Mouse (Mus musculus): Measurements from ENCODE around the gene Rela.

Gene Rela

GRCm38 (mm10) chr19:5636036-5636570 lies 1.2 kb upstream of the Rela start:
- peak in 1 of 2 experiments; percentile 39 for DNase-seq (ENCODE audit: inconsistent age in 2 of 2, low spot score in 1 of 2)

GRCm38 (mm10) chr19:5636571-5637041 lies 677 bp upstream of the Rela start:
- DNase-seq (ENCODE audit: inconsistent age in 2 of 2, low spot score in 1 of 2), result no peak

- DNase-seq (ENCODE audit: inconsistent age in 2 of 2, low spot score in 1 of 2), result peak in 1 of 2 experiments; percentile 46
Observed at GRCm38 (mm10) chr19:5638416-5639005, 1.2 kb downstream of the Rela start.

- DNase-seq (ENCODE audit: inconsistent age in 2 of 2, low spot score in 1 of 2), result peak in 1 of 2 experiments; percentile 57
Observed at GRCm38 (mm10) chr19:5640339-5640738, 3.1 kb downstream of the Rela start.

GRCm38 (mm10) chr19:5641021-5641420 lies 3.7 kb downstream of the Rela start:
- DNase-seq (ENCODE audit: inconsistent age in 2 of 2, low spot score in 1 of 2), result peak in 1 of 2 experiments; percentile 37

- no peak for DNase-seq (ENCODE audit: inconsistent age in 2 of 2, low spot score in 1 of 2)
Observed at GRCm38 (mm10) chr19:5641641-5642040, 4.4 kb downstream of the Rela start.

GRCm38 (mm10) chr19:5645280-5645679 lies 8.0 kb downstream of the Rela start:
- no peak for DNase-seq (ENCODE audit: inconsistent age in 2 of 2, low spot score in 1 of 2)

GRCm38 (mm10) chr19:5646731-5647330 lies 9.5 kb downstream of the Rela start:
- DNase-seq (ENCODE audit: inconsistent age in 2 of 2, low spot score in 1 of 2), result peak in 1 of 2 experiments; percentile 37

- DNase-seq (ENCODE audit: inconsistent age in 2 of 2, low spot score in 1 of 2), result peak in 1 of 2 experiments; percentile 34
Observed at GRCm38 (mm10) chr19:5647791-5648190, 10.5 kb downstream of the Rela start.

GRCm38 (mm10) chr19:5648401-5649297 lies 11.4 kb downstream of the Rela start:
- peak; percentile 91 to 96 for DNase-seq (ENCODE audit: inconsistent age in 2 of 2, low spot score in 1 of 2)

- DNase-seq (ENCODE audit: inconsistent age in 2 of 2, low spot score in 1 of 2), result no peak
Observed at GRCm38 (mm10) chr19:5649298-5649741, 12.0 kb downstream of the Rela start.

GRCm38 (mm10) chr19:5651502-5652274 lies 14.4 kb downstream of the Rela start:
- no peak for DNase-seq (ENCODE audit: inconsistent age in 2 of 2, low spot score in 1 of 2)

- no peak for DNase-seq (ENCODE audit: inconsistent age in 2 of 2, low spot score in 1 of 2)
Observed at GRCm38 (mm10) chr19:5652570-5652969, 15.3 kb downstream of the Rela start.

- peak; percentile 63 to 81 for DNase-seq (ENCODE audit: inconsistent age in 2 of 2, low spot score in 1 of 2)
Observed at GRCm38 (mm10) chr19:5653969-5654719, 16.9 kb downstream of the Rela start.

GRCm38 (mm10) chr19:5654720-5655298 lies 17.5 kb downstream of the Rela start:
- DNase-seq (ENCODE audit: inconsistent age in 2 of 2, low spot score in 1 of 2), result no peak

GRCm38 (mm10) chr19:5660942-5661751 lies 23.9 kb downstream of the Rela start:
- DNase-seq (ENCODE audit: inconsistent age in 2 of 2, low spot score in 1 of 2), result peak; percentile 54 to 79

- DNase-seq (ENCODE audit: inconsistent age in 2 of 2, low spot score in 1 of 2), result no peak
Observed at GRCm38 (mm10) chr19:5662310-5662709, 25.0 kb downstream of the Rela start.
